ENCODE assay signal across 8 mouse cellular contexts in the genomic region with DNA sequence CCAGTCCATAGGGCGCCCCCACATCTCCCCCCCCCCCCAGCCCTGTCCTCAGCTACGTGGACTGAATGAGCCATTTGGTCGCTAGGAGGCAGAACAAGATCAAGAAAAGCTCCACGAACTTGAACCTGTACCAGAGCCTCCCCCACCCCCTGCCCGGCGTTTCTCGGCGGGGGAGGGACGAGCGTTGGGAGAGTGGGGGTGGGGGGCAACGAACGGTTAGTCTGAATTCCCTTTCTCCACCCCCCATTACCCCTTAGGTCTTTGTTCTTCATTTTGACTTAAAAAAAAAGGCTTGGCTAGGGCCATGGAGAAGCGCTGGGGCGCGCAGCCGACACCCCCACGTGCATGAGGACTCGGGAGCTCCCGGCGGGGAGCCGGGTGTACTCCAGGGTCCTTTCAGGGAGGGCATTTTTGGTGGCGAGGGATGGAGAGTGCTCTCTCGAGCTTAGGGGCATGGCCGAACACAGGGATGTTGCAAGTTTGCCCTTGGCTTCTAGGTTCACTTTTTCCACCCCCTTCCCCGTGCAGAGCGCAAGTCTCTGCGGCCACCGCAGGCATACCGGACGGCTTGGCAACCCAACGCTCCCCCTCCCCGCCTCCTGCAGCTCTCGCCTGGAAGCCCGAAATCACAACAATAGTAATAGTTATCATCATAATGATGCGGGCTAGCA. TPM values are rescaled to one million over a fixed set of nuclear protein-coding genes. Genes with fewer than 3 reads are reported as not detected.
A peak's percentile ranks its signal among the peaks of the same experiment; 100 is the strongest.
DNase-seq lines count a peak whose midpoint lies in the region; ATAC-seq lines count a peak whose summit lies in the region.

No protein-coding gene starts in this region.

- H3K4me1 ChIP-seq in embryonic facial prominence, embryonic 15.5 days: peaks cover 24% of the 10 kb centered on the region

- peak overlapping the region; percentile 61 for H3K9ac ChIP-seq in embryonic facial prominence, embryonic 15.5 days

- intact Hi-C loops in heart, postnatal 14 days (cut with DNase I): loop anchor here (5.0 kb wide), 2 partner anchors 156 to 1781 kb away; no protein-coding TSS in a partner anchor

- peak overlapping the region; percentile 95 for H3K4me2 ChIP-seq in embryonic facial prominence, embryonic 15.5 days (replicated peaks)

- WGBS in embryonic facial prominence, embryonic 15.5 days: under 1% methylated on average over 35 of the region's 35 CpGs

- no peaks in the 10 kb centered on the region for H3K9me3 ChIP-seq in embryonic facial prominence, embryonic 15.5 days (replicated peaks)

- H3K27ac ChIP-seq in embryonic facial prominence, embryonic 15.5 days (replicated peaks): peak overlapping the region; percentile 98

- peak overlapping the region; percentile 56 for H3K4me3 ChIP-seq in embryonic facial prominence, embryonic 15.5 days (replicated peaks)

- ATAC-seq in embryonic facial prominence, embryonic 15.5 days (ENCODE audit: insufficient number of reproducible peaks, low FRiP score, low TSS enrichment, low read depth): peak; percentile 78

- no peaks in the 10 kb centered on the region for H3K27me3 ChIP-seq in embryonic facial prominence, embryonic 15.5 days

- DNase-seq in CD4-positive helper T cell, adult 2 months (ENCODE audit: low read depth, low spot score): peak; percentile 15
- peak; percentile 82 for DNase-seq in ZHBTc4 (ENCODE audit: low read depth, low spot score)
- peak; percentile 41 to 66 for DNase-seq in heart, postnatal 14 days
- DNase-seq in layer of hippocampus, adult 9-11 months: peak; percentile 69
- DNase-seq in lung, postnatal 36 days: peak; percentile 78
- peak; percentile 67 for DNase-seq in ovary, postnatal 36 days (ENCODE audit: low spot score)
- DNase-seq in yolk sac, embryonic 10.5 days (ENCODE audit: low spot score): peak; percentile 58

- H3K36me3 ChIP-seq in embryonic facial prominence, embryonic 15.5 days: peaks cover 9% of the 10 kb centered on the region

RNA-seq across cellular contexts. Expression of gene Bcl11a, which starts 3.3 kb away (rescaled TPM):
- 41.7 and 43.0 TPM in 2 replicates for polyA plus RNA-seq in embryonic facial prominence, embryonic 15.5 days (2015; fragmentation: Nextera tagmentation; extraction: Ambion mirVana)
- total RNA-seq in heart, postnatal 14 days (2021): 1 to 10 TPM; 4.1 to 5.0 TPM

RNA-seq across cellular contexts. Expression of gene A830031A19Rik, which starts 6.3 kb away (rescaled TPM):
- not detected in 2 replicates for polyA plus RNA-seq in embryonic facial prominence, embryonic 15.5 days (2015; fragmentation: Nextera tagmentation; extraction: Ambion mirVana)
- total RNA-seq in heart, postnatal 14 days (2021): not detected

Comparison
In these comparisons a context has a peak if more than half of its experiments do, and no peak if none do; other contexts are left out.
1. Peak in every context shown above with its lines: DNase-seq, ATAC-seq, H3K4me3 ChIP-seq and H3K27ac ChIP-seq.
2. DNase-seq: peak in every context shown above with its lines; median percentile 82 in ZHBTc4; 78 in lung, postnatal 36 days; 69 in layer of hippocampus, adult 9-11 months; 67 in ovary, postnatal 36 days; 58 in yolk sac, embryonic 10.5 days; 54 in heart, postnatal 14 days; 15 in CD4-positive helper T cell, adult 2 months.